Mouse (Mus musculus): Measurements from ENCODE around the gene Rims4. TPM values are rescaled to one million over a fixed set of nuclear protein-coding genes. Genes with fewer than 3 reads are reported as not detected.

The Rims4 gene
- polyA plus RNA-seq, 1 experiment from 2014 or later = 0.22 TPM

- Histone ChIP-seq H3K4me1 (replicated peaks; ENCODE audit: control insufficient read depth, insufficient read depth) (no peaks in the 10 kb centered on the region), H3K4me2 (replicated peaks; ENCODE audit: low read depth) (no peak within 1 kb of the TSS), H3K36me3 (ENCODE audit: control insufficient read depth, insufficient read depth, low read length) (no peaks in the 10 kb centered on the region), H3K9me3 (ENCODE audit: control insufficient read depth, low read length) (no peaks in the 10 kb centered on the region), H3K27ac (replicated peaks) (no peak within 1 kb of the TSS), H3K9ac (ENCODE audit: low read length) (no peak within 1 kb of the TSS), H3K4me3 (ENCODE audit: low read depth, low read length) (peak within 1 kb of the TSS; percentile 13; the same call in 1 of the 2 replicates), H3K27me3 (ENCODE audit: control insufficient read depth, insufficient read depth, low read length) (peaks cover 11% of the 10 kb centered on the region)
- no peak for DNase-seq (ENCODE audit: low spot score)
- TF ChIP-seq EP300 (optimal IDR thresholded peaks at IDR 0.05) (no peak), CTCF (IDR thresholded peaks at IDR 0.05; ENCODE audit: low read depth) (peak; percentile 44)
- ATAC-seq (ENCODE audit: low FRiP score, low TSS enrichment) = no peak
- 0% methylated on average over 37 of the region's 38 CpGs for WGBS
These were observed 65.0 kb downstream of the Rims4 start, which contains the start of gene Kcnk15 for GRCm38 (mm10) chr2:163853461-163853901. Kcnk15 (plus strand) TSS chr2:163853651.

GRCm38 (mm10) chr2:163842043-163842442 is 76.4 kb downstream of the Rims4 start:
- DNase-seq (ENCODE audit: low spot score) (no peak), ATAC-seq (ENCODE audit: low FRiP score, low TSS enrichment) (no peak)
- Histone ChIP-seq H3K9me3 (ENCODE audit: control insufficient read depth, low read length) (no peaks in the 10 kb centered on the region), H3K27me3 (ENCODE audit: control insufficient read depth, insufficient read depth, low read length) (no peaks in the 10 kb centered on the region), H3K4me2 (replicated peaks; ENCODE audit: low read depth) (no peak overlapping the region), H3K4me3 (ENCODE audit: low read depth, low read length) (no peak overlapping the region), H3K9ac (ENCODE audit: low read length) (no peak overlapping the region), H3K36me3 (ENCODE audit: control insufficient read depth, insufficient read depth, low read length) (no peaks in the 10 kb centered on the region), H3K4me1 (replicated peaks; ENCODE audit: control insufficient read depth, insufficient read depth) (no peaks in the 10 kb centered on the region), H3K27ac (replicated peaks) (no peak overlapping the region)
- WGBS = 53% methylated on average over 4 of the region's 4 CpGs
- TF ChIP-seq EP300 (optimal IDR thresholded peaks at IDR 0.05) (no peak), CTCF (IDR thresholded peaks at IDR 0.05; ENCODE audit: low read depth) (no peak)

GRCm38 (mm10) chr2:163839519-163839918 is 79.0 kb downstream of the Rims4 start:
- no peaks in the 10 kb centered on the region for H3K4me1 ChIP-seq (replicated peaks; ENCODE audit: control insufficient read depth, insufficient read depth)
- H3K27ac ChIP-seq (replicated peaks) = no peak overlapping the region
- H3K9ac ChIP-seq (ENCODE audit: low read length) = no peak overlapping the region
- DNase-seq (ENCODE audit: low spot score) (peak; percentile 88), ATAC-seq (ENCODE audit: low FRiP score, low TSS enrichment) (peak; percentile 87)
- H3K36me3 ChIP-seq (ENCODE audit: control insufficient read depth, insufficient read depth, low read length) = no peaks in the 10 kb centered on the region
- H3K27me3 ChIP-seq (ENCODE audit: control insufficient read depth, insufficient read depth, low read length) = no peaks in the 10 kb centered on the region
- no peak overlapping the region for H3K4me3 ChIP-seq (ENCODE audit: low read depth, low read length)
- no peak for TF ChIP-seq EP300 (optimal IDR thresholded peaks at IDR 0.05)
- no peak for TF ChIP-seq CTCF (IDR thresholded peaks at IDR 0.05; ENCODE audit: low read depth)
- 42% methylated on average over 6 of the region's 6 CpGs for WGBS
- H3K9me3 ChIP-seq (ENCODE audit: control insufficient read depth, low read length) = no peaks in the 10 kb centered on the region
- H3K4me2 ChIP-seq (replicated peaks; ENCODE audit: low read depth) = no peak overlapping the region

GRCm38 (mm10) chr2:163838043-163838442 is 80.4 kb downstream of the Rims4 start:
- WGBS = 29% methylated on average over 9 of the region's 9 CpGs
- peak; percentile 71; the same call in 1 of the 2 replicates for ATAC-seq (ENCODE audit: low FRiP score, low TSS enrichment)

GRCm38 (mm10) chr2:163831163-163831562 is 87.3 kb downstream of the Rims4 start:
- TF ChIP-seq EP300 (optimal IDR thresholded peaks at IDR 0.05) (no peak), CTCF (IDR thresholded peaks at IDR 0.05; ENCODE audit: low read depth) (no peak)
- Histone ChIP-seq H3K4me3 (ENCODE audit: low read depth, low read length) (no peak overlapping the region), H3K27ac (replicated peaks) (no peak overlapping the region), H3K9me3 (ENCODE audit: control insufficient read depth, low read length) (no peaks in the 10 kb centered on the region), H3K27me3 (ENCODE audit: control insufficient read depth, insufficient read depth, low read length) (no peaks in the 10 kb centered on the region), H3K4me1 (replicated peaks; ENCODE audit: control insufficient read depth, insufficient read depth) (no peaks in the 10 kb centered on the region), H3K9ac (ENCODE audit: low read length) (no peak overlapping the region), H3K36me3 (ENCODE audit: control insufficient read depth, insufficient read depth, low read length) (no peaks in the 10 kb centered on the region), H3K4me2 (replicated peaks; ENCODE audit: low read depth) (no peak overlapping the region)
- no peak for ATAC-seq (ENCODE audit: low FRiP score, low TSS enrichment)
- no peak for DNase-seq (ENCODE audit: low spot score)
- WGBS = 33% methylated on average over 1 of the region's 1 CpGs

More at GRCm38 (mm10) chr2:163838043-163838442, 80.4 kb downstream of the Rims4 start:
- H3K4me2 ChIP-seq (replicated peaks; ENCODE audit: low read depth) = no peak overlapping the region
- no peaks in the 10 kb centered on the region for H3K27me3 ChIP-seq (ENCODE audit: control insufficient read depth, insufficient read depth, low read length)
- H3K4me3 ChIP-seq (ENCODE audit: low read depth, low read length) = no peak overlapping the region
- no peaks in the 10 kb centered on the region for H3K36me3 ChIP-seq (ENCODE audit: control insufficient read depth, insufficient read depth, low read length)
- H3K27ac ChIP-seq (replicated peaks) = no peak overlapping the region
- DNase-seq (ENCODE audit: low spot score) = peak; percentile 68
- TF ChIP-seq EP300 (optimal IDR thresholded peaks at IDR 0.05) (no peak), CTCF (IDR thresholded peaks at IDR 0.05; ENCODE audit: low read depth) (peak; percentile 100)
- H3K4me1 ChIP-seq (replicated peaks; ENCODE audit: control insufficient read depth, insufficient read depth) = no peaks in the 10 kb centered on the region
- no peaks in the 10 kb centered on the region for H3K9me3 ChIP-seq (ENCODE audit: control insufficient read depth, low read length)
- H3K9ac ChIP-seq (ENCODE audit: low read length) = no peak overlapping the region

- Histone ChIP-seq H3K9ac (ENCODE audit: low read length) (no peak overlapping the region), H3K36me3 (ENCODE audit: control insufficient read depth, insufficient read depth, low read length) (no peaks in the 10 kb centered on the region), H3K27me3 (ENCODE audit: control insufficient read depth, insufficient read depth, low read length) (no peaks in the 10 kb centered on the region), H3K9me3 (ENCODE audit: control insufficient read depth, low read length) (no peaks in the 10 kb centered on the region), H3K4me3 (ENCODE audit: low read depth, low read length) (no peak overlapping the region), H3K4me2 (replicated peaks; ENCODE audit: low read depth) (no peak overlapping the region), H3K27ac (replicated peaks) (no peak overlapping the region), H3K4me1 (replicated peaks; ENCODE audit: control insufficient read depth, insufficient read depth) (no peaks in the 10 kb centered on the region)
- no peak for TF ChIP-seq EP300 (optimal IDR thresholded peaks at IDR 0.05)
- TF ChIP-seq CTCF (IDR thresholded peaks at IDR 0.05; ENCODE audit: low read depth) = no peak
- DNase-seq (ENCODE audit: low spot score) = no peak
- 63% methylated on average over 5 of the region's 5 CpGs for WGBS
- no peak for ATAC-seq (ENCODE audit: low FRiP score, low TSS enrichment)
These were observed 92.0 kb downstream of the Rims4 start for GRCm38 (mm10) chr2:163826494-163826893.
